Mouse (Mus musculus) neural tube, embryonic 11.5 days (tissue): ENCODE measurements around the gene Zdhhc14. TPM values are rescaled to one million over a fixed set of nuclear protein-coding genes. Genes with fewer than 3 reads are reported as not detected.

Experiments
- ATAC-seq: fragments of 200-750 bp; cut with Nextera tagmentation; 2 replicates; pipeline ENCODE4 v1.8.0; 2017; ENCODE audit warnings: moderate number of reproducible peaks, mild to moderate bottlenecking, moderate TSS enrichment, moderate library complexity; ENCODE audit not compliant: insufficient read depth, low FRiP score, low TSS enrichment
- DNase-seq: peaks from one replicate; pipeline ENCODE4 v3.0.0-alpha.2; 2015; ENCODE audit warnings: low spot score
- H3K27ac ChIP-seq: fragments of 300-500 bp; sonication (generic); 2 replicates; pipeline ENCODE4 v1.5.1; 2014; ENCODE audit warnings: low read depth, mild to moderate bottlenecking, low read length
- H3K27me3 ChIP-seq: fragments of 300-500 bp; sonication (generic); 2 replicates; pipeline ENCODE4 v1.6.1; 2014; ENCODE audit warnings: mild to moderate bottlenecking, low read length, mixed read lengths; ENCODE audit not compliant: control insufficient read depth, insufficient read depth
- H3K36me3 ChIP-seq: fragments of 300-500 bp; sonication (generic); 2 replicates; pipeline ENCODE4 v1.6.1; 2014; ENCODE audit warnings: mild to moderate bottlenecking, low read length, moderate library complexity, mixed read lengths; ENCODE audit not compliant: control insufficient read depth, insufficient read depth
- H3K4me1 ChIP-seq: fragments of 300-500 bp; sonication (generic); 2 replicates; pipeline ENCODE4 v1.6.1; 2014; ENCODE audit warnings: low read length, mixed read lengths; ENCODE audit not compliant: control insufficient read depth, insufficient read depth
- H3K4me2 ChIP-seq: fragments of 300-500 bp; sonication (generic); 2 replicates; pipeline ENCODE4 v1.6.1; 2014; ENCODE audit warnings: low read depth, mild to moderate bottlenecking, moderate library complexity
- H3K4me3 ChIP-seq: fragments of 300-500 bp; sonication (generic); 2 replicates; pipeline ENCODE4 v1.5.1; 2014; ENCODE audit warnings: low read depth, low read length
- H3K9ac ChIP-seq: fragments of 300-500 bp; sonication (generic); 2 replicates; pipeline ENCODE4 v1.6.1; 2014; ENCODE audit warnings: mild to moderate bottlenecking, low read length
- H3K9me3 ChIP-seq: fragments of 300-500 bp; sonication (generic); 2 replicates; pipeline ENCODE4 v1.6.1; 2016; ENCODE audit warnings: low read length; ENCODE audit not compliant: control insufficient read depth
- WGBS: fragments of 180-500 bp; shearing (Covaris S2); extraction: QIAGEN DNeasy Blood & Tissue Kit; methylation state at CpG from one replicate; pipeline ENCODE4 v1.1.7; 2014; 5-methylcytosine and 5-hydroxymethylcytosine counted together
- polyA plus RNA-seq: library from polyadenylated mRNA; unstranded; fragments of >200 nt; fragmentation: Nextera tagmentation; extraction: Ambion mirVana; gene quantifications from 2 replicates; pipeline ENCODE4 v1.2.1, GENCODE M21; 2014

The Zdhhc14 gene
- polyA plus RNA-seq, 1 experiment from 2014 or later: 2.6 TPM

- Histone ChIP-seq H3K36me3 (no peaks in the 10 kb centered on the region), H3K27ac (no peak overlapping the region), H3K4me2 (no peak overlapping the region), H3K9me3 (no peaks in the 10 kb centered on the region), H3K9ac (no peak overlapping the region), H3K4me1 (no peaks in the 10 kb centered on the region), H3K4me3 (no peak overlapping the region), H3K27me3 (no peaks in the 10 kb centered on the region)
- no peak for DNase-seq
- no peak for ATAC-seq
- WGBS: 89% methylated on average over 11 of the region's 12 CpGs
Observed at GRCm38 (mm10) chr17:5792164-5792791, 299.9 kb downstream of the Zdhhc14 start.

GRCm38 (mm10) chr17:5793593-5793992 is 301.2 kb downstream of the Zdhhc14 start:
- Histone ChIP-seq H3K9me3 (no peaks in the 10 kb centered on the region), H3K27me3 (no peaks in the 10 kb centered on the region), H3K27ac (no peak overlapping the region), H3K4me3 (no peak overlapping the region), H3K9ac (no peak overlapping the region), H3K4me1 (no peaks in the 10 kb centered on the region), H3K4me2 (no peak overlapping the region), H3K36me3 (no peaks in the 10 kb centered on the region)
- ATAC-seq (no peak), DNase-seq (no peak)
- 80% methylated on average over 4 of the region's 4 CpGs for WGBS

GRCm38 (mm10) chr17:5794276-5794675 is 301.9 kb downstream of the Zdhhc14 start:
- 70% methylated on average over 5 of the region's 5 CpGs for WGBS
- ATAC-seq (no peak), DNase-seq (no peak)
- Histone ChIP-seq H3K9me3 (no peaks in the 10 kb centered on the region), H3K9ac (no peak overlapping the region), H3K27me3 (no peaks in the 10 kb centered on the region), H3K4me3 (no peak overlapping the region), H3K4me2 (no peak overlapping the region), H3K27ac (no peak overlapping the region), H3K4me1 (no peaks in the 10 kb centered on the region), H3K36me3 (no peaks in the 10 kb centered on the region)

GRCm38 (mm10) chr17:5795369-5795768 is 303.0 kb downstream of the Zdhhc14 start:
- WGBS: 71% methylated on average over 5 of the region's 5 CpGs
- ATAC-seq: no peak
- Histone ChIP-seq H3K4me3 (no peak overlapping the region), H3K9ac (no peak overlapping the region), H3K36me3 (no peaks in the 10 kb centered on the region), H3K27ac (no peak overlapping the region), H3K4me1 (no peaks in the 10 kb centered on the region), H3K27me3 (no peaks in the 10 kb centered on the region), H3K4me2 (no peak overlapping the region), H3K9me3 (no peaks in the 10 kb centered on the region)
- no peak for DNase-seq

GRCm38 (mm10) chr17:5795878-5796277 is 303.5 kb downstream of the Zdhhc14 start:
- H3K9ac ChIP-seq: no peak overlapping the region
- no peak overlapping the region for H3K4me2 ChIP-seq
- DNase-seq (peak; percentile 74), ATAC-seq (peak; percentile 69; the same call in 1 of the 2 replicates)
- no peak overlapping the region for H3K27ac ChIP-seq
- H3K9me3 ChIP-seq: no peaks in the 10 kb centered on the region
- H3K4me1 ChIP-seq: no peaks in the 10 kb centered on the region
- no peaks in the 10 kb centered on the region for H3K36me3 ChIP-seq
- WGBS: 7% methylated on average over 5 of the region's 5 CpGs
- H3K27me3 ChIP-seq: no peaks in the 10 kb centered on the region
- H3K4me3 ChIP-seq: no peak overlapping the region

- Histone ChIP-seq H3K27ac (no peak overlapping the region), H3K27me3 (no peaks in the 10 kb centered on the region), H3K4me3 (no peak overlapping the region), H3K36me3 (no peaks in the 10 kb centered on the region), H3K9ac (no peak overlapping the region), H3K4me2 (no peak overlapping the region), H3K9me3 (no peaks in the 10 kb centered on the region), H3K4me1 (no peaks in the 10 kb centered on the region)
- ATAC-seq: no peak
- WGBS: 86% methylated on average over 5 of the region's 5 CpGs
- DNase-seq: no peak
Observed at GRCm38 (mm10) chr17:5797124-5797760, 304.9 kb downstream of the Zdhhc14 start.

- Histone ChIP-seq H3K9me3 (no peaks in the 10 kb centered on the region), H3K9ac (no peak overlapping the region), H3K4me1 (no peaks in the 10 kb centered on the region), H3K36me3 (no peaks in the 10 kb centered on the region), H3K4me3 (no peak overlapping the region), H3K4me2 (no peak overlapping the region), H3K27ac (no peak overlapping the region), H3K27me3 (no peaks in the 10 kb centered on the region)
- 76% methylated on average over 13 of the region's 13 CpGs for WGBS
- DNase-seq (no peak), ATAC-seq (no peak)
Observed at GRCm38 (mm10) chr17:5798221-5798801, 306.0 kb downstream of the Zdhhc14 start.

GRCm38 (mm10) chr17:5798900-5799299 is 306.5 kb downstream of the Zdhhc14 start:
- no peak overlapping the region for H3K27ac ChIP-seq
- no peaks in the 10 kb centered on the region for H3K27me3 ChIP-seq
- H3K4me3 ChIP-seq: no peak overlapping the region
- ATAC-seq: no peak
- no peaks in the 10 kb centered on the region for H3K9me3 ChIP-seq
- no peaks in the 10 kb centered on the region for H3K4me1 ChIP-seq
- H3K36me3 ChIP-seq: no peaks in the 10 kb centered on the region
- DNase-seq: no peak
- H3K9ac ChIP-seq: no peak overlapping the region
- no peak overlapping the region for H3K4me2 ChIP-seq
- WGBS: 80% methylated on average over 5 of the region's 5 CpGs
